Mouse (Mus musculus) liver, postnatal 0 days (tissue): ENCODE measurements around the gene Mis18a. TPM values are rescaled to one million over a fixed set of nuclear protein-coding genes. Genes with fewer than 3 reads are reported as not detected.

Experiments used
- ATAC-seq: fragments of 200-750 bp; cut with Nextera tagmentation; 2 replicates; pipeline ENCODE4 v1.8.0; 2017; ENCODE audit warnings: mild to moderate bottlenecking, moderate library complexity
- DNase-seq: peaks from one replicate; pipeline ENCODE4 v3.0.0-alpha.2; 2016
- H3K27ac ChIP-seq: fragments of 300-500 bp; sonication (generic); 2 replicates; pipeline ENCODE4 v1.5.1; 2014; ENCODE audit warnings: antibody characterized with exemption, moderate library complexity, mild to moderate bottlenecking, low read depth
- H3K27me3 ChIP-seq: fragments of 300-500 bp; sonication (generic); 2 replicates; pipeline ENCODE4 v1.6.1; 2014; ENCODE audit warnings: low read length, control low read depth, mixed read lengths; ENCODE audit not compliant: insufficient read depth
- H3K36me3 ChIP-seq: fragments of 300-500 bp; sonication (generic); replicated peaks from 2 replicates; pipeline ENCODE4 v1.6.1; 2014; ENCODE audit warnings: mild to moderate bottlenecking, control low read depth, low read length, moderate library complexity, mixed read lengths; ENCODE audit not compliant: insufficient read depth
- H3K4me1 ChIP-seq: fragments of 300-500 bp; sonication (generic); 2 replicates; pipeline ENCODE4 v1.6.1; 2014; ENCODE audit warnings: antibody characterized with exemption, mild to moderate bottlenecking, control low read depth; ENCODE audit not compliant: insufficient read depth
- H3K4me2 ChIP-seq: fragments of 300-500 bp; sonication (generic); 2 replicates; pipeline ENCODE4 v1.6.1; 2014; ENCODE audit warnings: low read depth, mild to moderate bottlenecking, low read length, moderate library complexity, mixed read lengths
- H3K4me3 ChIP-seq: fragments of 300-500 bp; sonication (generic); 2 replicates; pipeline ENCODE4 v1.5.1; 2014; ENCODE audit warnings: low read depth, low read length
- H3K9ac ChIP-seq: fragments of 300-500 bp; sonication (generic); replicated peaks from 2 replicates; pipeline ENCODE4 v1.6.1; 2014; ENCODE audit warnings: mild to moderate bottlenecking, moderate library complexity
- H3K9me3 ChIP-seq: fragments of 300-500 bp; sonication (generic); 2 replicates; pipeline ENCODE4 v1.6.1; 2016; ENCODE audit warnings: mild to moderate bottlenecking, control low read depth, low read length, mixed read lengths
- CTCF ChIP-seq: sonication (generic); IDR thresholded peaks from 2 replicates; pipeline ENCODE4 v1.5.1; 2016; ENCODE audit warnings: antibody characterized with exemption, low read depth
- EP300 ChIP-seq: IDR thresholded peaks from 2 replicates; pipeline ENCODE4 v1.6.1; 2016; ENCODE audit warnings: antibody characterized with exemption, low read depth, mild to moderate bottlenecking
- WGBS: fragments of 180-500 bp; shearing (Covaris S2); extraction: QIAGEN DNeasy Blood & Tissue Kit; methylation state at CpG from one replicate; pipeline ENCODE4 v1.1.7; 2014; ENCODE audit not compliant: insufficient replicate concordance; 5-methylcytosine and 5-hydroxymethylcytosine counted together
- polyA plus RNA-seq: library from polyadenylated mRNA; unstranded; fragments of >200 nt; fragmentation: Nextera tagmentation; extraction: Ambion mirVana; gene quantifications from 2 replicates; pipeline ENCODE4 v1.2.1, GENCODE M21; 2015

Mis18a gene
- polyA plus RNA-seq, 1 experiment from 2014 or later = 25.7 TPM

GRCm38 (mm10) chr16:90684092-90684491 is 43.1 kb downstream of the Mis18a start:
- Histone ChIP-seq H3K36me3 (no peaks in the 10 kb centered on the region), H3K4me3 (no peak overlapping the region), H3K4me1 (0 out of 2 replicates have a peak, but pooled peaks cover 2% of the 10 kb centered on the region), H3K27me3 (no peaks in the 10 kb centered on the region), H3K9ac (no peak overlapping the region), H3K4me2 (no peak overlapping the region), H3K27ac (no peak overlapping the region), H3K9me3 (no peaks in the 10 kb centered on the region)
- ATAC-seq (no peak), DNase-seq (no peak)
- TF ChIP-seq CTCF = no peak
- no peak for TF ChIP-seq EP300
- WGBS = 69% methylated on average over 5 of the region's 5 CpGs

GRCm38 (mm10) chr16:90679984-90680383 is 47.2 kb downstream of the Mis18a start:
- Histone ChIP-seq H3K4me1 (no peaks in the 10 kb centered on the region; the same call in 1 of the 2 replicates), H3K4me3 (no peak overlapping the region), H3K27ac (no peak overlapping the region), H3K9me3 (no peaks in the 10 kb centered on the region), H3K27me3 (no peaks in the 10 kb centered on the region), H3K4me2 (no peak overlapping the region), H3K9ac (no peak overlapping the region), H3K36me3 (no peaks in the 10 kb centered on the region)
- TF ChIP-seq CTCF (no peak), EP300 (no peak)
- DNase-seq (no peak), ATAC-seq (no peak)
- 81% methylated on average over 16 of the region's 16 CpGs for WGBS

DNA sequence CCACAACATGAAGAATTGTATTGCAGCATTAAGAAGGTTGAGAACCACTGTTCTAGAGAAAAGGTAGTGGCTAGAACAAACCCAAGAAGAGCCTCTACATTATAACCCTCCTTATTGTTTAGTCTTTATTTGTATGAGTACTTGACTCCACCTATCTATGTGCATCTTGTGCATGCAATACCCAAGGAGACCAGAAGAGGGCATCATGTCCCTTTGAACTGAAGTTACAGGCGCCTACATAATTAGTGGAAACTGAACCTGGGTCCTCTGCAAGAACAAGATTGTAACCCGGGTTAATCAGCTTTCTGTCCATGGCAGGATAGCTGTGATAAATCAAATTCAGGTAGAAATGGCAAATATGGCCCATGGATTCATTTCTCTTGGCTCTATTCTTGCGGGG is 48.4 kb downstream of the Mis18a start:
- H3K27me3 ChIP-seq = no peaks in the 10 kb centered on the region
- ATAC-seq = no peak
- WGBS = 83% methylated on average over 3 of the region's 3 CpGs

DNA sequence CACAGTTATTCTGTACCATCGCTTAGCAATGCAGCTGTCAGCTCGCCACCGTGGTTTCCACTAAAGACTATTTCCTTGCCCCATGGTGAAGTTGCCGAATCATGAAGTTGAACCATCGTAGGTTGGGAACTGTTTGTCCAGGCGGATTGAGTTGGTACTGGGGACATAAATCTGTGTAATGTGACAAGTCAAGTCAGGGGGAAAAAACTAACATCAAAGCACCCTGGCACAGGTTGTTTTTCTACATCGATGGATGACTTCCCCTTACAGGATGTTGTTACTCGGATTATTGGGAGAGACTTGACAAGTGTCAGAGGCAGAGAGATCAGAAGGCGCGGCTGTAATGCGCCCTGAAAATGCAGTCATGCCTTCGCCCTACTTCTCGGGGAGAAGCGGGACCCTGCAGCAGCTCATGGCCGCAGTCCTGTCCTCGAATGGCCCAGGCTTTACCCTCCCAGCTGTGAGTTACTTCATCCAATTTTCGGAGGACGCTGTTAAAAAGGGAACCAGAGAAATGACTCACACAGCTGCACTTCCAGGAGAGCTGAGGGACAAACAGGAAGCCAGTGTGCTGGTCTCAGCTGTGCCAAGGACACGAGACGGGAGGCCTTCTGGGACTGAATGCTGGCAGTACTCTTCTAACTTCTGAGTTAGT is 50.2 kb downstream of the Mis18a start:
- no peaks in the 10 kb centered on the region for H3K27me3 ChIP-seq
- no peaks in the 10 kb centered on the region; the same call in 1 of the 2 replicates for H3K4me1 ChIP-seq
- peak overlapping the region; percentile 27; the same call in 1 of the 2 replicates for H3K4me2 ChIP-seq
- ATAC-seq (peak; percentile 57), DNase-seq (peak; percentile 23)
- H3K36me3 ChIP-seq = no peaks in the 10 kb centered on the region
- no peak for TF ChIP-seq CTCF
- no peak for TF ChIP-seq EP300
- H3K27ac ChIP-seq = peak overlapping the region; percentile 29; the same call in 1 of the 2 replicates
- 31% methylated on average over 20 of the region's 20 CpGs for WGBS
- H3K9me3 ChIP-seq = no peaks in the 10 kb centered on the region
- H3K4me3 ChIP-seq = no peak overlapping the region
- H3K9ac ChIP-seq = no peak overlapping the region

More for the DNA sequence above, 48.4 kb downstream of the Mis18a start:
- Histone ChIP-seq H3K27ac (no peak overlapping the region), H3K4me3 (no peak overlapping the region), H3K4me2 (no peak overlapping the region), H3K9me3 (no peaks in the 10 kb centered on the region), H3K9ac (no peak overlapping the region), H3K4me1 (no peaks in the 10 kb centered on the region; the same call in 1 of the 2 replicates), H3K36me3 (no peaks in the 10 kb centered on the region)
- TF ChIP-seq CTCF (peak; percentile 52; the same call in 1 of the 2 replicates), EP300 (no peak)
- no peak for DNase-seq

- no peak overlapping the region for H3K27ac ChIP-seq
- H3K4me2 ChIP-seq = no peak overlapping the region
- no peak overlapping the region for H3K4me3 ChIP-seq
- ATAC-seq (peak; percentile 54; the same call in 1 of the 2 replicates), DNase-seq (no peak)
- H3K36me3 ChIP-seq = no peaks in the 10 kb centered on the region
- no peaks in the 10 kb centered on the region for H3K9me3 ChIP-seq
- H3K9ac ChIP-seq = no peak overlapping the region
- 68% methylated on average over 6 of the region's 6 CpGs for WGBS
- no peak for TF ChIP-seq EP300
- TF ChIP-seq CTCF = no peak
- no peaks in the 10 kb centered on the region for H3K27me3 ChIP-seq
- no peaks in the 10 kb centered on the region; the same call in 1 of the 2 replicates for H3K4me1 ChIP-seq
Observed at GRCm38 (mm10) chr16:90674651-90675050, 52.6 kb downstream of the Mis18a start.

- WGBS = 72% methylated on average over 21 of the region's 21 CpGs
- Histone ChIP-seq H3K27ac (no peak overlapping the region), H3K9ac (no peak overlapping the region), H3K4me1 (no peaks in the 10 kb centered on the region; the same call in 1 of the 2 replicates), H3K9me3 (no peaks in the 10 kb centered on the region), H3K4me2 (no peak overlapping the region), H3K27me3 (no peaks in the 10 kb centered on the region), H3K36me3 (no peaks in the 10 kb centered on the region), H3K4me3 (no peak overlapping the region)
- no peak for DNase-seq
- ATAC-seq = no peak
- TF ChIP-seq EP300 = no peak
- no peak for TF ChIP-seq CTCF
Observed at GRCm38 (mm10) chr16:90673507-90674354, 53.5 kb downstream of the Mis18a start.

Other genes starting within 250 kb of the Mis18a start
- gene Mrap, start 10.8 kb upstream of the Mis18a start, polyA plus RNA-seq = 45.3 and 53.4 TPM in 2 replicates
- 1.3 and 1.6 TPM in 2 replicates for gene Urb1, start 83.0 kb upstream of the Mis18a start, polyA plus RNA-seq
- 0.67 and 1.1 TPM in 2 replicates for gene Eva1c, start 99.3 kb upstream of the Mis18a start, polyA plus RNA-seq
- gene Cfap298, start 207.7 kb upstream of the Mis18a start, polyA plus RNA-seq = 16.1 and 16.8 TPM in 2 replicates